Mouse (Mus musculus): ENCODE results near the gene Rdh16. TPM values are rescaled to one million over a fixed set of nuclear protein-coding genes. Genes with fewer than 3 reads are reported as not detected.
A peak's percentile ranks its signal among the peaks of the same experiment; 100 is the strongest.

Gene Rdh16
- polyA plus RNA-seq, 1 experiment from 2014 or later: 13.1 TPM

GRCm38 (mm10) chr10:127878262-127879057, 77.5 kb downstream of the Rdh16 start:
- H3K4me3 ChIP-seq (replicated peaks; ENCODE audit: low read depth, low read length): no peak overlapping the region
- WGBS: 79% methylated on average over 3 of the region's 3 CpGs
- no peak for DNase-seq (ENCODE audit: low spot score)
- H3K9ac ChIP-seq (ENCODE audit: low read depth, low read length): no peak overlapping the region
- no peak overlapping the region for H3K4me2 ChIP-seq (ENCODE audit: low read length)
- TF ChIP-seq CTCF (IDR thresholded peaks at IDR 0.05; ENCODE audit: low read depth): no peak
- no peaks in the 10 kb centered on the region for H3K27me3 ChIP-seq (ENCODE audit: insufficient read depth, low read length)
- H3K4me1 ChIP-seq (replicated peaks; ENCODE audit: insufficient read depth, low read length): peaks cover 9% of the 10 kb centered on the region; the same call in 1 of the 2 replicates
- H3K9me3 ChIP-seq (replicated peaks; ENCODE audit: low read length): no peaks in the 10 kb centered on the region
- H3K27ac ChIP-seq: peak overlapping the region; percentile 62; the same call in 1 of the 2 replicates
- no peaks in the 10 kb centered on the region for H3K36me3 ChIP-seq (ENCODE audit: insufficient read depth, low read length)
- peak; percentile 44; the same call in 1 of the 2 replicates for ATAC-seq (replicated peaks; ENCODE audit: low FRiP score, low read depth)

GRCm38 (mm10) chr10:127879155-127879688, 78.3 kb downstream of the Rdh16 start:
- Histone ChIP-seq H3K4me3 (replicated peaks; ENCODE audit: low read depth, low read length) (no peak overlapping the region), H3K9ac (ENCODE audit: low read depth, low read length) (no peak overlapping the region), H3K36me3 (ENCODE audit: insufficient read depth, low read length) (no peaks in the 10 kb centered on the region), H3K27me3 (ENCODE audit: insufficient read depth, low read length) (no peaks in the 10 kb centered on the region), H3K4me1 (replicated peaks; ENCODE audit: insufficient read depth, low read length) (peaks cover 9% of the 10 kb centered on the region; the same call in 1 of the 2 replicates), H3K9me3 (replicated peaks; ENCODE audit: low read length) (no peaks in the 10 kb centered on the region), H3K27ac (no peak overlapping the region), H3K4me2 (ENCODE audit: low read length) (no peak overlapping the region)
- DNase-seq (ENCODE audit: low spot score): peak; percentile 19
- TF ChIP-seq CTCF (IDR thresholded peaks at IDR 0.05; ENCODE audit: low read depth): no peak
- 75% methylated on average over 3 of the region's 3 CpGs for WGBS
- ATAC-seq (replicated peaks; ENCODE audit: low FRiP score, low read depth): no peak

GRCm38 (mm10) chr10:127881041-127881440, 80.1 kb downstream of the Rdh16 start:
- Histone ChIP-seq H3K4me2 (ENCODE audit: low read length) (no peak overlapping the region), H3K4me1 (replicated peaks; ENCODE audit: insufficient read depth, low read length) (peaks cover 9% of the 10 kb centered on the region; the same call in 1 of the 2 replicates), H3K27me3 (ENCODE audit: insufficient read depth, low read length) (no peaks in the 10 kb centered on the region), H3K9me3 (replicated peaks; ENCODE audit: low read length) (no peaks in the 10 kb centered on the region), H3K4me3 (replicated peaks; ENCODE audit: low read depth, low read length) (no peak overlapping the region), H3K36me3 (ENCODE audit: insufficient read depth, low read length) (no peaks in the 10 kb centered on the region), H3K27ac (no peak overlapping the region), H3K9ac (ENCODE audit: low read depth, low read length) (no peak overlapping the region)
- 88% methylated on average over 4 of the region's 4 CpGs for WGBS
- no peak; the same call in 1 of the 2 replicates for TF ChIP-seq CTCF (IDR thresholded peaks at IDR 0.05; ENCODE audit: low read depth)
- ATAC-seq (replicated peaks; ENCODE audit: low FRiP score, low read depth): no peak
- no peak for DNase-seq (ENCODE audit: low spot score)

GRCm38 (mm10) chr10:127886551-127886950, 85.6 kb downstream of the Rdh16 start:
- Histone ChIP-seq H3K4me1 (replicated peaks; ENCODE audit: insufficient read depth, low read length) (no peaks in the 10 kb centered on the region), H3K9ac (ENCODE audit: low read depth, low read length) (no peak overlapping the region), H3K4me3 (replicated peaks; ENCODE audit: low read depth, low read length) (no peak overlapping the region), H3K27me3 (ENCODE audit: insufficient read depth, low read length) (no peaks in the 10 kb centered on the region), H3K4me2 (ENCODE audit: low read length) (no peak overlapping the region), H3K36me3 (ENCODE audit: insufficient read depth, low read length) (no peaks in the 10 kb centered on the region), H3K27ac (no peak overlapping the region), H3K9me3 (replicated peaks; ENCODE audit: low read length) (no peaks in the 10 kb centered on the region)
- ATAC-seq (replicated peaks; ENCODE audit: low FRiP score, low read depth) (no peak; the same call in 1 of the 2 replicates), DNase-seq (ENCODE audit: low spot score) (no peak)
- no peak for TF ChIP-seq CTCF (IDR thresholded peaks at IDR 0.05; ENCODE audit: low read depth)
- WGBS: 67% methylated on average over 1 of the region's 1 CpGs

- no peak overlapping the region for H3K27ac ChIP-seq
- no peaks in the 10 kb centered on the region for H3K9me3 ChIP-seq (replicated peaks; ENCODE audit: low read length)
- no peaks in the 10 kb centered on the region for H3K27me3 ChIP-seq (ENCODE audit: insufficient read depth, low read length)
- H3K9ac ChIP-seq (ENCODE audit: low read depth, low read length): no peak overlapping the region
- WGBS: 67% methylated on average over 4 of the region's 4 CpGs
- no peaks in the 10 kb centered on the region for H3K36me3 ChIP-seq (ENCODE audit: insufficient read depth, low read length)
- ATAC-seq (replicated peaks; ENCODE audit: low FRiP score, low read depth) (no peak), DNase-seq (ENCODE audit: low spot score) (no peak)
- H3K4me3 ChIP-seq (replicated peaks; ENCODE audit: low read depth, low read length): no peak overlapping the region
- no peaks in the 10 kb centered on the region for H3K4me1 ChIP-seq (replicated peaks; ENCODE audit: insufficient read depth, low read length)
- no peak for TF ChIP-seq CTCF (IDR thresholded peaks at IDR 0.05; ENCODE audit: low read depth)
- H3K4me2 ChIP-seq (ENCODE audit: low read length): no peak overlapping the region
Measured at GRCm38 (mm10) chr10:127886971-127887370, 86.0 kb downstream of the Rdh16 start.

- TF ChIP-seq CTCF (IDR thresholded peaks at IDR 0.05; ENCODE audit: low read depth): no peak
- no peak within 1 kb of the TSS for H3K27ac ChIP-seq
- H3K27me3 ChIP-seq (ENCODE audit: insufficient read depth, low read length): no peaks in the 10 kb centered on the region
- no peak for DNase-seq (ENCODE audit: low spot score)
- H3K4me3 ChIP-seq (replicated peaks; ENCODE audit: low read depth, low read length): no peak within 1 kb of the TSS
- ATAC-seq (replicated peaks; ENCODE audit: low FRiP score, low read depth): no peak
- H3K4me2 ChIP-seq (ENCODE audit: low read length): no peak within 1 kb of the TSS
- no peaks in the 10 kb centered on the region for H3K9me3 ChIP-seq (replicated peaks; ENCODE audit: low read length)
- H3K36me3 ChIP-seq (ENCODE audit: insufficient read depth, low read length): no peaks in the 10 kb centered on the region
- no peaks in the 10 kb centered on the region for H3K4me1 ChIP-seq (replicated peaks; ENCODE audit: insufficient read depth, low read length)
- no peak within 1 kb of the TSS for H3K9ac ChIP-seq (ENCODE audit: low read depth, low read length)
Measured at GRCm38 (mm10) chr10:127888605-127889004, 87.7 kb downstream of the Rdh16 start, which contains the start of gene Rdh7. Gene Rdh7, minus strand, starts transcription at chr10:127888817.

All from kidney, postnatal 0 days (tissue).